Mouse (Mus musculus): Measurements from ENCODE around the gene Surf2.

Gene Surf2

DNA sequence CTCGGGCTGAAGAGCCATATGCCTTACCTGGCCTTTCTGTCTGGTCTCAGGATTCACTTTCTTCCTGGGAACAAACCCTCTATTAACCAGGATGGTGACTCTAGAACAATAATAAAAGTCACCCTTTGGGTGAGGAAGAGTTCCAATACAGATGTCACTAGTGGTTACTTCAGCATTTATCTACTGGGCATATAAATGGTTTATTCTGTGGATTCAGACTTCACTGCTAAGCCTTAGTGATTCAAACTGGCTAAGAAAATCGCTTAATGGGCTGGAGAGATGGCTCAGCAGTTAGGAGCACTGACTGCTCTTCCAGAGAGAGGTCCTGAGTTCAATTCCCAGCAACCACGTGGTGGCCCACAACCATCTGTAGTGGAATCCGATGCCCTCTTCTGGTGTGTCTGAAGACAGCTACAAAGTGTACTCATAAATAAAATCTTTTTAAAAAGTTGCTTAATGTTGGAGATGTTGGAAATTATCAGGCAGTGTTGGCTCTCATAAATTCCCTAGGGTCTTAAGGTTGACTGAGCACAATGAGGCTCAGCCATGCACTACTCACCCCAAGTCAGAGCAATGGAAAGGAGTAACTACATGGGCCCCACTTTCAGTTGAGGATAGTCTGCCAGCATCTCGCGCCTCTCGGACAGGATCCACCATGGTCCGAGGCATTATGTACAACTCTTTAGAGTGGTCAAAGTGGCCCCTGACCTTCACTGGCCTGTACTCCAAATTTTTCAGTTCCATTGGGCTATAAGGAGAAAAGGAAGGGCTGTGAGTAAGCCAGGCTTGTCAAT is 1.8 kb upstream of the Surf2 start:
- no peak for DNase-seq (ENCODE audit: low spot score in 2 of 2)

DNA sequence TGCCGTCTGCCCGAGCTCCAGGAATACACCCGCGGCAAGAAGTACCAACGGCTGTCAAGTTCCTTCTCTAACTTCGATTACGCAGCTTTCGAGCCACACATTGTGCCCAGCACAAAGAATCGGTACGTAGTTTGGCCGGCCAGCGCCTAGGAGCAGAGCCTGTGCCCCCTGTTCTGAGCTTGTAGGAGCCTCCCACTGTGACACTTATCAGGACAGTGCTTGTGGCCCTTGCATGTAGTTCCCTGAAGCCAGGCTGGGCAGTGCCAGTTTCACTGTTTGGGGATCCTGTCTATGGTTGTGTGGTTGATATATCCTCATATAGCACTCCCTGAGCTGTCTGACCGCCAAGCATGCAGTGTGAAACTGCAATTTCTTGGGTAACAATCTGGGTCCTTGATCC is 571 bp downstream of the Surf2 start:
- DNase-seq (ENCODE audit: low spot score in 2 of 2) = no peak

DNA sequence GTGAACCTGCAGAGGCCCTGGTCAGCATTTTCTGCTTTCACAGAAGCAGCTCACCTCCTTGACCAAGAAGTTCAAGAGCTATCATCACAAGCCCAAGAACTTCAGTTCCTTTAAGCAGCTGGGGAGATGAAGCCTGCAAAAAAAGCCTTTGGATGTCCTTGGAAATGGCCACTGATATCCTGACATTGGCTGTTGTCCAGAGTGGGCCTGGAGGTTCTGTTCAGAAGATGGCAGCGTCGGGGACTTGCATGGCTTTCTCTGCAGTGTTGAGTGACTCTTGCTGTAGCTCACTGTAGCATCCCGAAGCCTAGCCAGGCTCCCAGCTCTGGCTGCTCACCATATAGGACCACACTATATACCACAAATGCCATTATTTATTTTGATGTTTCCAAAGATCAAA is 3.5 kb downstream of the Surf2 start:
- no peak for DNase-seq (ENCODE audit: low spot score in 2 of 2)

DNA sequence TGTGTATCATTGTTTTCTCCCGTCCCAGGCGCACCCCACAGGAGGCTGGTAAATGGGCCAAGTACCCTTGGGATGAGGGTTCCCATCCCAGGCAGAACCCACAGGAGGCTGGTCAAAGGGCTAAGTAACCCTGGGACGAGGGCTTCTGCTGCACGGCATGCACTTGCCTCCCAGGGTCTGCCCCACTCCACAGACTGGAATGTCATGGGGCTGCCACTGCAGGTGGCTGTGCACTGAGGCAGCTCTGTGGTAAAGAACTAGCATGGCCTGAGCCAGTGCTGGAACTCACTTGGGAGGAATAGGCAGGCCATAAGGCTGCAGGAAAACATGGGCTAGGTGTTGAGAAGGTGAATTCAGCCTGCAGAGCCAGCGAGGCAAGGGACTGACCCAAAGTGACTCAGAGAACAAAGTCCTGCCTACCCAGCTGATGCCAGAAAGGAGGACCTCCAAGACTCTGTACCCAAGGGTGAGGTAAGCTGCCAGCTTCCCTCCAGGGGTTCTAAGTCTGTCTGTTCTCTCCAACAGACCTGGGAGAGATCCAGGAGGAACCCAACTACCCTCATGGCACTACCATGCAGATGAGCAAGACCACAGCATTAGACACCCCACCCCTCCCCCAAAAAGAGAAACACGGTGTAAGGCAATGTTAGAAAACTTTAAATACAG is 4.2 kb downstream of the Surf2 start:
- no peak for DNase-seq (ENCODE audit: low spot score in 2 of 2)

DNA sequence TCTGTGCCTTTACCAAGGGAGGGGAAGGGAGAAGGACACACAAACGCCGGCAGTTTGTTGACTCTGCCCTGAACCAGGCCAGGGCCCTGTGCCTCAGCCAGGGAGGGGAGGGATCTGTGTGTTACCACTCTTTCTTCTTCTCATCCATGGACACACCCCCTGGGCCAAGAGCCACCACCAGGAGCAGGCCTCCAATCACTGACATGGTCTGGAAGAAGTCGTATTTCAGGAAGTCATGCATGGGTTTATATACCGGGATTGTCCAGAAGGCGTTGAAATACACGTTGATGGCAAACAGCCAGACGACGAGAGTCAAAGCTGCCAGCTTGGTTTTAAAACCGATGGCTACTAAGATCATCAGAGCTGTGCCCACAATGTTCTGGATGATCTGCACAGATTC is 5.6 kb downstream of the Surf2 start:
- DNase-seq (ENCODE audit: low spot score in 2 of 2) = no peak

DNA sequence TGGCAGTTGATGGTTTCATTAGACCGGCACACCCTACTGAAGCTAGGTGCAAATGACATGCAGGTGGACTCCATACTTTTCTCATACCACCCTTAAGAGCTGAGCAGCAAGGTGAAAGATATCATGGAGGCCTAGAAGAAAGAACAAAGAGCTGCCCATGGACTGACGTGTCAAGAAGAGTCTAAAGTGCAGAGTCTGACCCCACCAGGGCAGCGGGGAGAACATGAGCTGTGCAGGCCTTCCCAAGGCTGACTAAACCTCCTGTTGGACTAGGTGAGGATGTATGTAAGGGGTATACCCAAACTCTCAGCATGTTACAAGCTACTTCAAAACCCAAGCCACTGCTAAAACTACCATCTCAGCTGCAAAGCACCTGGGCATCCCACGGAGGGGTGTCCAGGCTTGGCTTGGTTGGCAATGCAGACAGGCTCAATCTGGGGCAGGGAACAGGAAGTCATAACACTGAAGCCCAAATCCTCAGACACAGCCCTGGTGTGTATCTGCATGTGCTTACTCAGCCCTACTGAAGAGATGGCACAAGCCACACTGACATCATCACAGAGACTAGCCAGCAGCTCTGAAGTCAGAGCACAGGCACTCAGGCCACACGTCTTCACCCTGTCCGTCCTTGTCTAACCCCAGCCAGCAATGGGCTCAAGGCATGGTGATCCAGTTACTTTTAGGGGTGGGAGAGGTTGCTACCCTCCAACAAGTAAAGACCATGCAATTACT is 11.7 kb downstream of the Surf2 start:
- no peak for DNase-seq (ENCODE audit: low spot score in 2 of 2)

DNA sequence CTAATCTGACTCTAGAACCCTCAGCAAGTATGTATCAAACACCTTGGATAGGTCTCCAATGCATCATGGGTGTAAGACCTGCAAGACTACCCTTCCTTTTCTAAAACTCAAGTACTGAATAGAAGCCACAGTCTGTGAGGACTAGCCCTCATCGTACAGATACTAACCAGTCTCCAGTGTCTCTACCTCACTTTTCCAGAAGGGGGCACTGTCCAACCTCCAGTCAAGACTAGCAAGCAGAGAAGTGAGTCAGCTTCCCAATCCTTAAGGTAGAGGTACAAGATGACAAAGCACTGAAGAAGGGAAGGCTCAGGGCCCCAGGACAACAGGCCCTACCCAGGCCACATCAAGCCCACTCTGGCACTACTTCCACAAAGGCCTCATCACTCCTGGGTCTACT is 14.2 kb downstream of the Surf2 start:
- DNase-seq (ENCODE audit: low spot score in 2 of 2) = no peak

DNA sequence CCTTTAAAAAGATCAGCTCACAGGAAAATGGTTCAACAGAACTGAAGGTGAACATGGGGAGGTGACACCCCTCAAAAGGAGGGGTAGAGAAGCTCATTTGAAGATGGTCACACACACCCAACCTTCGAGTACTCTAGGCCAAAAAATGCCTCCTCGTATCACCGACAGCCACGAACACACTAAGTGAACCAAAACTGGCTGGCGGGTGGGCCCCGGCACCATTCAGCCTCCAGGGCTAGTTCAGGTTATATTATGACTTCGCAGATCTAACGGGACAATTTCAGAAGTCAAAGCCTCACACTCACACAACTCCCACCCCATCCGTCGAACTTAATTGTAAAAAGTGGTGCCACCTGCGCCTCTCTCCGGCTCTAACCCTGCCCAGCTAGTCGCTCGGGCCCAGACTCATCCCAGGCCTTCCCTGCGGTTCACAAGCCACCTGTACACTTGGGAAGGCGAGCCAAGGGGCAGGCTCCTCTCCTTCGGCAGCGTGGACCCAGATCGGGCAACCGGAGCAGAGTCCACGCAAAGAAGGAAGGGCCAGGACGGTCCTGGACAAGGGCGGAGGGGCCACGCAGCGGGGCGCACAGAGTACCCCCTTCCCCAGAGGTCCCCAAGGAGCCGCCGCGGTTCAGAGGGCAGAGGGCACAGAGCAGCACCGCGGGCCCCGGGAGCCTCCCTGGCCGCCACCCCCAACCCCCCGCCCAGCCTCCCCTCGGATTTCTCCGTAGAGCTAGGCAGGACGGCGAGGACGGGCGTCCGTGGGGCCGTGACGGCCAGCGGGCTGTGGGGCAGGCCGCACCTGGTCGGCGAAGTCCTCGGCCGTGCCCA is 16.5 kb downstream of the Surf2 start:
- no peak for DNase-seq (ENCODE audit: low spot score in 2 of 2)

DNA sequence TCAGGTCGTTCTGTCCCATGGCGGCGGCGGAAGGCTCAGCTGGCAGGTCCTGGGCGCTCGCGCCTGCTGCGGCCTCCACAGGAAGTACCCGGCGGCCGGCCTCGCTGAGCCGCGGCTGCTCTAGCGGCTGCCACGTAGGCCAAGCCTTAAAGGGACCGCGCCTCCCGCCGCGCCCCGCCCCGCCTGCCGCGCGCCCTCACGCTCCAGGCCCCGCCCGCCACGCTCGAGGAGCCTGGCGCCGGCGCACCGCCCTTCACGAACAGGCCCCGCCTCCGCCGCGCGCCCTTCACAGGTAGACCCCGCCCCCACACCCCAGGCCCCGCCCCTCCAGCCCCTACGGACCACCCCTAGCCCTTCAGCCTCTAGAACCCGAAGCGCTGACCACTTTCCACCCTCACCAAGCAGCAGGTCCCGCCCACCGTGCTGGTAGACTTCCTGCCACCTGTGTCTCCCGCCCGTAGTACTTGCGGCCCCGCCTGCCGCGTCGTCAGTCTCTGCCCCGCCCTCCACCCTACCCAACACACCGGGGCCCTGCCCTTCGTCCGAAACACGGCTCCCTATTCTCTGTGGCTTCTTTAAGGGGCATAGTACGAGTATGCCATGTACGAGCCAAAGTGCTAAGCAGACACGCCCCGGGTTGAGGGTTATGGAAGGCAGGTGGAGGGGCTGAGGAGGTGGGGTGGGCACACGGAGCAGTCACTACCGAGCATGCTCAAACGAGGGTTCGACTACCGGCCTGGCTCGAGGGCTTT is 17.3 kb downstream of the Surf2 start, which contains the start of the genes Surf4 and Stkld1:
Surf4 (minus strand) TSS at position 625 of the 752 bp plus-strand sequence.
Stkld1 (plus strand) TSS at position 744 of the 752 bp plus-strand sequence.
- DNase-seq (ENCODE audit: low spot score in 2 of 2) = peak; percentile 92

DNA sequence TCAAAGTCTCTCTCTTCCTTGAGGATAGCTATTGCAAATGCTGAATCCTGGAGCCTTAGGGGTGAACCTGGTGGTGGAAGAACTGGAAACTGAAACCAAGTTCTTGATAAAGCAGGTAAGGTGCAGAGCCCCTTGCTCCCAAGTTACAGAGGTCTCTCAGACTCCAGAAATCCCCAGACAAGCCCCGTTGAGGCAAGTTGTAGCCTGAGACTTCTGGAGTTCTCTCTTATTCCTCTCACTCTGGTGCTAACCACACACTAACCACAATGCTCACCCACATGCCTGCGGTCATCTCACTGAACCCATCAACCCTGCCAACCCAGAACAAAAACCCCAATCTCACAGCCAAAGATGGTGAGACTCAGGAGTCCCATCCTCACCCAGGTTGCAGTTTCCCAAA is 19.1 kb downstream of the Surf2 start:
- no peak for DNase-seq (ENCODE audit: low spot score in 2 of 2)

DNA sequence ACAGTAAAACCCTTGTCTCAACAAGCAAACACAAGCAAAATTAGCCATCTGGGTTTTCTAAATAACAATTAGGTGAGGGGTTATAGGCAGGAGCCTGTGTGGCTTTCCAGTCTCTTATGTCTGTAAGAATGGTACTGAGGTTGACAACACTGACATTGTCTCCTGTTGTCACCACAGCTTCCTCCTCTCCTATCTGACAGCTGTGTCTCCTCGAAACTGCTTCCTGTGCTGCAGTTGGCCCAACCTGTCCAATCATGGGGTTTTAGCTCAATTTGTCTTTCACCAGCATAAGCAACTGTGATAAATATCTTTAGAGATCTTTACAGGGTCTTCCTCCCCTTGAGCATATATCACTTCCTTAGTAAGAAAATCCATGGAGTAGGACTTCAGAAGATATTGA is 20.3 kb downstream of the Surf2 start:
- no peak for DNase-seq (ENCODE audit: low spot score in 2 of 2)

DNA sequence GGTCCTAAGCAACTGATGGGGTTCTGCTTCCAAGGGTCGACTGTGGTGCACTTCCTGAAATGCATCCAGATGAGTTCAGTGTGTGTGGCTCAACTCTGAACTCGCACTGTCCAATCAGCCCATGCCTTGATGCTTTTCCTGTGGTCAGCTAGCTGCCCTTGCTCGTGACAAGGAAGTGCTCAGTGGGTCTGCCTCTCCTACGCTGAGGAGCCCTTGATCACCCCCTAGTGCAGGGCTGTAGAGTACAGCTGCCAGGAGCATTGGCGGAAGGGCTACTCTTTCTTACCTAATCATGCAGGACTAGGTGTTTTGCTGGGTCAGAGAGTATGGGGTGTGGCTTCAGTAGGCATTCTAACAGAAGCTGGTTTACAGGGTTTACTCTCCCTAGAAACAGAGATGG is 25.4 kb downstream of the Surf2 start:
- DNase-seq (ENCODE audit: low spot score in 2 of 2) = no peak

DNA sequence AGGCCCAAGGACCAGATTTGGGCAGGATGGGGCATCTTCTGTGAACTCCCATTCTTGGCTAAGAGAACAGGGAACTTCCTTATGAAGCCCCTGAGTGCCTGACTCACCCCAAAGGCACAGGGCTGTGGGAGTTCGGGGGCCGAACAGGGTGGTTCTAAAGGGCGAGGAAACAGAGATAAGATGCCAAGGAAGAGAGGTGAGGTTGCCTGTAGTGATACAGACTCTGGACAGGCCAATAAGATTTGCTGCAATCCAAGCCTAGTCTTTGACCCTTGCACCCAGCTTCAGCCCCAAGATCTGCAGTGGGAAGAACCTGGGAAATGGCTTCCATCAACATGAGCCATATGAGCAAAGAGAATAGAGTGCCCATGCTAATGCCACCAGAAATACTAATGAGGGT is 27.1 kb downstream of the Surf2 start:
- no peak for DNase-seq (ENCODE audit: low spot score in 2 of 2)

DNA sequence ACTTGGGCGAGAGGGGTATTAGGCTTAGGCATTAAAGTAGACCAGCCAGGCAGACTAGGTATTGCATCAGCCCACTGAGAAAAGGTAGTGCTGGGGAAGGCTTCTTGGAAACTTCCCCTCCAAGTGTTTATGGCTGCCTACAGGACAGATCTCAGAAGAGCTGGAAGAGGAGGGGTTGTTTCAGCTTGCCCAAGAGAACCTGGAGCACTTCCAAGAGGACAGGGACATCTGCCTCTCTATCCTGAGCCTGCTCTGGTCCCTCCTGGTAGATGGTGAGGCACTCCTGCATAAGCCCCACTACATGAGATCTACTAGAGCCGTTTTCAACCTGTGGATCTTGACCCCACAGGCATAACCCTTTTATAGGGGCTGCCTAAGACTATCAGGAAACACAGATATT is 34.2 kb downstream of the Surf2 start:
- no peak for DNase-seq (ENCODE audit: low spot score in 2 of 2)

DNA sequence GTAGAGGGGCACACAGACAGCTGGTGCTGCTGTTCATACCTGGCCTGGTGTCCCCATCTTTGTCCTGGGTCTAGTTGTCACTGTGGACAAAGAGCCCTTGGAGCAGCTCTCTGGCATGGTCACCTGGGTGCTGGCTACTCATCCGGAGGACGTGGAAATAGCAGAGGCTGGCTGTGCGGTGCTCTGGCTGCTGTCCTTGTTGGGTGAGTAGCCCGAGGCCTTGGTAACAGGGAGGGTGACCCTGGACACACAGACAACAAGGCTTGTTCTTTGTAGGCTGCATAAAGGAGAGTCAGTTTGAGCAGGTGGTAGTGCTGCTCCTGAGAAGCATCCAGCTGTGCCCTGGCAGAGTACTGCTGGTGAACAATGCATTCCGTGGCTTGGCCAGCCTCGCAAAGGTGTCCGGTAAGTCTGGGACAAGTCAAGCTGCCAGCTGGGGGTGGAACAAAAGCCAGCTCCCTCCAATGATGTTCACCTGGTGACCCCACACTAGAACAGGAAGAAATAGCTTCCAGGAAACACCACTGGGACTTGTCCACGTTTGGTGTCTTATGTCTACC is 35.3 kb downstream of the Surf2 start:
- DNase-seq (ENCODE audit: low spot score in 2 of 2) = no peak

DNA sequence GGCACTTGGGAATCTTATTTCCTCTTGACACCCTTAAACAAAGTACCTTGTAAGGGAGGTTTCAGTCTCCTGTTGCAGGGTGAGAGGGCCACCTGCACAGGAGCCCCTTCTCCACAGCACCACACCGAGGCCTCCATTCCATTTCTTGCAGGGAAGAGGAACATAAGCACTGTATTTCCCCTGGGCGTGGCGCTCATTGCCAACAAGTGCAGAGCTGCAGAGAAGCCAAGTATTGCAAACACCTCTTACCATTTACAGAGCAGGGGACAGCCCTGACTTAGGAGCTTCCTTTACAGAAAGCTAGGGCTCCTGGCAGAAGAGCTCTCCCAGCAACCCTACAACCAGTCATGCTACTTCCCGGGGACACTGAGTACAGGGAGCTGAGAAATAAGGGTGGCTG is 36.0 kb downstream of the Surf2 start:
- no peak for DNase-seq (ENCODE audit: low spot score in 2 of 2)

DNA sequence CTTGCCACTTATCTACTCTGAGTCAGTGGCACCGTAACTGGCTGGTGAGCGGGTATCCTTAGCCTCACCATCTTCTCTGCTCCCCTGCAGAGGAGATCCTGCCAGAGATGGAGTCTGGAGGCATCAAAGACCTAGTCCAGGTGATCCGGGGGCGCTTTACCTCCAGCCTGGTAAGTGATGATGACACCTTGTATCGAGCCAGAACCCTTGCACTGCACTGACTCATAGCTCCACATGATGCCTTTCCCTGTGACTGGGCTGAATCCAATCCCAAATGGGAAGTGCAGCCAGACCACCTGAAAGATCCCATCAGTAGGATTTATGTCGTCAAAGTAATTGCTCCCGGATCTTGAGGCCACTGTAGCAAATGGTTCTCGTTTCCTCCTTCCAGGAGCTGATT is 36.7 kb downstream of the Surf2 start:
- no peak for DNase-seq (ENCODE audit: low spot score in 2 of 2)

DNA sequence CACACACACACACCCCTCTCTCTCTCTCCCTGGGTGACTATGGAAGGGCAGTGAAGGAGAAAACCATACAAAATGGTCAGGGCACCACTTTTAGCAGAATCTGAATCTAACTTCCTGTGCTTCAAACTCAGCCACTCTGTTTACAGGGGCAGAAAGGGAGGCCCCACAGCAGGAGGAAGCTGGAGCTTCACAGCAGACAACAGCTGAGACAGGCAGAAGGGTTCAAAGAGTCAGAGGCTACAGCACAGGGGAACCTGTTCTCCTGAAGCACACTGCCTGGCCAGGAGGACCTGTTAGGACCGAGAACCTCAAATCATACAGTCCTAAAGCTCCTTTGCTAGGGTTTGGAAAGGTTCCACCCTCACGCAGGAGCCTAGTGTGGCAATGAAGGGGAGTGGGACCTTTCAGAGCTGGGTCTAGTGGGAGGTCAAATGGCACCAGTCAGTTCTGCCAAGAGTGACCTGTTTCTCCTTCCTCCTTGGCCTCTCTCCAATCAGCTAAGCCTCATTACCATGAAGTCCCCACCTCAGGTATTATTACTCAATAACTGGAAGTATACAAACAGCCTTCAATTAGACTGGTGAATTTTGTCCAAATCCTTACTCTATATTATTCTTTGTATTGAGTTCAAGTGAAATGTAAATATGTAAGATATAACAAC is 38.7 kb downstream of the Surf2 start:
- no peak for DNase-seq (ENCODE audit: low spot score in 2 of 2)

DNA sequence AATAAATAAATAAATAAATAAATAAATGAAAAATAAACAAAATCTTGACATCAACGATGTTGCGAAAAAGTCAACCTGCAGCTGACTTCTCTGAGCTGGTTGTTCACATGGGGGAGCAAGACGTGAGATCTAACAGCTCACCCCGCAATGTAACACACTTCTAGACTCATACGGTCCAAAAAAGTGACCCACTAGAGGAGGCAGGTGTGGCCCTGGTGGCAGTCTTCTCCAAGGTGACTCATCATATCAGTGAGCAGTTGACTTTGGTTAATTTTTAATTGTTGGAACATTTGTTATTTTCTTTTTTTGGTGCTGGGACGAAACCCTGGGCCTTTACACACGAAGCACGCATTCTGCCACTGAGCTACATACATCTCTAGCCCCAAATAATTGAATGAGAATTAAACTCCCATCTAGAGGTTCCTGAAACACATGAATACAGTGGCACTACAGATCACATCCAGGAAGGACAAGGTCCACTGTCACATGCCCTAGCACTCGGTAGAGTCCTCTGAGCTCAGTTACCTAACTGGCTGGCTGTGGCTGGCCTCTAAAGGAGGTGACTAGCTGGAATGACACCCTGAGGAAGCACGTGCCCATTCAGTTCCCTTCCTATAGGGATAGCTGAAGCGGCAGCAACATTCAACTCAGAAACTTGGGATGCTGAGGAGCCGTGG is 40.8 kb downstream of the Surf2 start:
- no peak for DNase-seq (ENCODE audit: low spot score in 2 of 2)

DNA sequence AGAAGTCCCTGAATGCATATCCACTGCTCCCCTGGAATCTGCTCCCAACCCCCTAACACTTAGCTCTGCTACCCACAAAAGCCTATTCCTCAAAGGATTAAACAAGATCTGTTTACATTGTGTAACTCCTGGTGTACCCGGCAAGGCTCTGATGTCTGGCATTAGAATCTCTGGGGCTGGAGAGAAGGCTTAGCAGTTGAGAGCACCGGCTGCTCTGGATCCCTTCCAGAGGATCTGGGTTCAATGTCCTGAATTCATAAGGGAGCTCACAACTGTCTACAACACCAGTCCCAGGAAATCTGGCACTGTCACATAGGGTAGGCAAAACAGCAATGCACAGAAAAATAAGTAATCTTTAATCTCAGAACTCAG is 41.3 kb downstream of the Surf2 start:
- no peak for DNase-seq (ENCODE audit: low spot score in 2 of 2)
